Mouse (Mus musculus): Measurements from ENCODE around the gene Kcnj12.
A peak's percentile ranks its signal among the peaks of the same experiment; 100 is the strongest.

The Kcnj12 gene

GRCm38 (mm10) chr11:61111472-61111871 is 89.1 kb downstream of the Kcnj12 start:
- no peak for DNase-seq

- peak; percentile 30 to 42 for DNase-seq
Observed at GRCm38 (mm10) chr11:61112323-61112995, 90.1 kb downstream of the Kcnj12 start.

GRCm38 (mm10) chr11:61116226-61116625 is 93.9 kb downstream of the Kcnj12 start:
- DNase-seq: peak; percentile 42 to 50

DNA sequence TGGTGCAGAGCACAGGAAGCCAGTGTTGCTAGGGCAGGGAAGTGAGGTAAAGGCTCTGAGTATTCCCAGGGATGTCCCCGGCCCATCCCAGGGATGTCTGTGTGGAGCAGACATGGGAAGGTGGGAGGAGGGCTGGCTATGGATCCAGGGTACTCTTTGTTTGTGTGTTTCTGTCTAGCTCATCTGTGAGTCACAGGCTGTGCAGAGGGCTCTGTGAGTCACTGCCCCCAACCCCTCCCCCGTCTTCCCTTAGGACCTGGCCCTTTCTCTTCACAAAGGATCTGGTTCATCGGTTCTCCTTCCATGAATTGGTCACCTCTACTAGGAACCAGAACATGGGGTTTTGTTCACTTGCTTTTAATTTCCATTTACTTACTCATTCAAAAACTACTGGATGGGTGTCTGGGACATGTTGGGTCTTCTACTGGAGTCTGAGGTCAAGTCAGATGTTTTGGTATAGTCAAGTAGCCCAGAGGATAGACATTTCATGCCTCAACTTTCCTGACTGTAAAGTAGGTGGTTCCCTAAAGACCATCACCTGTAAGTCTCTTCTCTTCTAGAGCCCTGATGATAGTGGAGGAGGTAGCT is 97.7 kb downstream of the Kcnj12 start:
- DNase-seq: no peak
